Mouse (Mus musculus): Measurements from ENCODE around the gene Soat2. TPM values are rescaled to one million over a fixed set of nuclear protein-coding genes. Genes with fewer than 3 reads are reported as not detected.

Soat2 gene
- polyA plus RNA-seq, 1 experiment from 2014 or later = 0.53 TPM

Other genes with a start within 250 kb of the Soat2 start
- 0.06 and 0.07 TPM in 2 replicates for gene Krt4, start 225.8 kb upstream of the Soat2 start, polyA plus RNA-seq (2015; fragmentation: Nextera tagmentation; extraction: Ambion mirVana)
- gene Krt79, start 210.2 kb upstream of the Soat2 start, polyA plus RNA-seq (2015; fragmentation: Nextera tagmentation; extraction: Ambion mirVana) = 0.45 and 0.56 TPM in 2 replicates
- not detected in 2 replicates for gene Krt78, start 196.2 kb upstream of the Soat2 start, polyA plus RNA-seq (2015; fragmentation: Nextera tagmentation; extraction: Ambion mirVana)
- gene Krt8, start 146.0 kb upstream of the Soat2 start, polyA plus RNA-seq (2015; fragmentation: Nextera tagmentation; extraction: Ambion mirVana) = 21.7 and 24.9 TPM in 2 replicates
- 34.6 and 36.0 TPM in 2 replicates for gene Krt18, start 122.3 kb upstream of the Soat2 start, polyA plus RNA-seq (2015; fragmentation: Nextera tagmentation; extraction: Ambion mirVana)
- gene Eif4b, start 76.8 kb upstream of the Soat2 start, polyA plus RNA-seq (2015; fragmentation: Nextera tagmentation; extraction: Ambion mirVana) = 65.7 and 72.3 TPM in 2 replicates
- 26.3 and 32.5 TPM in 2 replicates for gene Tns2, start 50.1 kb upstream of the Soat2 start, polyA plus RNA-seq (2015; fragmentation: Nextera tagmentation; extraction: Ambion mirVana)
- 19.5 and 20.0 TPM in 2 replicates for gene Spryd3, start 14.3 kb upstream of the Soat2 start, polyA plus RNA-seq (2015; fragmentation: Nextera tagmentation; extraction: Ambion mirVana)
- 3.5 and 3.7 TPM in 2 replicates for gene Igfbp6, start 6.2 kb upstream of the Soat2 start, polyA plus RNA-seq (2015; fragmentation: Nextera tagmentation; extraction: Ambion mirVana)
- 30.3 and 31.7 TPM in 2 replicates for gene Zfp740, start 52.7 kb downstream of the Soat2 start, polyA plus RNA-seq (2015; fragmentation: Nextera tagmentation; extraction: Ambion mirVana)
- gene Csad, start 54.2 kb downstream of the Soat2 start, polyA plus RNA-seq (2015; fragmentation: Nextera tagmentation; extraction: Ambion mirVana) = 33.4 and 41.6 TPM in 2 replicates
- gene Itgb7, start 81.4 kb downstream of the Soat2 start, polyA plus RNA-seq (2015; fragmentation: Nextera tagmentation; extraction: Ambion mirVana) = 0.46 and 0.78 TPM in 2 replicates
- gene Rarg, start 107.0 kb downstream of the Soat2 start, polyA plus RNA-seq (2015; fragmentation: Nextera tagmentation; extraction: Ambion mirVana) = 9.0 and 9.1 TPM in 2 replicates
- not detected in 2 replicates for gene Gm9918, start 120.0 kb downstream of the Soat2 start, polyA plus RNA-seq (2015; fragmentation: Nextera tagmentation; extraction: Ambion mirVana)
- gene Mfsd5, start 128.9 kb downstream of the Soat2 start, polyA plus RNA-seq (2015; fragmentation: Nextera tagmentation; extraction: Ambion mirVana) = 46.1 and 46.7 TPM in 2 replicates
- 18.9 and 19.3 TPM in 2 replicates for gene Espl1, start 145.7 kb downstream of the Soat2 start, polyA plus RNA-seq (2015; fragmentation: Nextera tagmentation; extraction: Ambion mirVana)
- gene Pfdn5, start 175.6 kb downstream of the Soat2 start, polyA plus RNA-seq (2015; fragmentation: Nextera tagmentation; extraction: Ambion mirVana) = 310 and 347 TPM in 2 replicates
- 60.0 and 65.0 TPM in 2 replicates for gene Myg1, start 181.2 kb downstream of the Soat2 start, polyA plus RNA-seq (2015; fragmentation: Nextera tagmentation; extraction: Ambion mirVana)
- gene Aaas, start 200.2 kb downstream of the Soat2 start, polyA plus RNA-seq (2015; fragmentation: Nextera tagmentation; extraction: Ambion mirVana) = 54.0 and 58.1 TPM in 2 replicates
- gene Sp7, start 216.7 kb downstream of the Soat2 start, polyA plus RNA-seq (2015; fragmentation: Nextera tagmentation; extraction: Ambion mirVana) = 0.16 and 0.19 TPM in 2 replicates